Mouse (Mus musculus): ENCODE measurements around the gene Pcyox1. TPM values are rescaled to one million over a fixed set of nuclear protein-coding genes. Genes with fewer than 3 reads are reported as not detected.
"Not testable (repeated sequence)": the region's sequence is repeated elsewhere in the genome, so short reads cannot be mapped to it uniquely, and the experiment has no call there.

Gene Pcyox1
- total RNA-seq, 2 experiments from 2014 or later, result 62.8 to 70.7 TPM

- intact Hi-C loops (cut with DNase I), result loop anchor here (2.0 kb wide), 2 partner anchors 257 to 273 kb away; no protein-coding TSS in a partner anchor
- DNase-seq, result no peak
Measured at GRCm38 (mm10) chr6:86399995-86400394, 3.0 kb upstream of the Pcyox1 start.

GRCm38 (mm10) chr6:86398986-86399385 lies 2.0 kb upstream of the Pcyox1 start:
- intact Hi-C loops (cut with DNase I), result no loop called here
- DNase-seq, result no peak

GRCm38 (mm10) chr6:86397257-86397980 lies 465 bp upstream of the Pcyox1 start:
- DNase-seq, result no peak
- intact Hi-C loops (cut with DNase I), result loop anchor here (2.0 kb wide), 1 partner anchor 27 kb away; the partner anchor contains the start of gene Snrpg

- intact Hi-C loops (cut with DNase I), result loop anchor here (2.0 kb wide), 1 partner anchor 25 kb away; the partner anchor contains the start of gene Snrpg
- DNase-seq, result no peak
Measured at GRCm38 (mm10) chr6:86395969-86396368, 985 bp downstream of the Pcyox1 start.

GRCm38 (mm10) chr6:86395021-86395420 lies 1.9 kb downstream of the Pcyox1 start:
- DNase-seq, result no peak
- intact Hi-C loops (cut with DNase I), result no loop called here

- no peak for DNase-seq
- intact Hi-C loops (cut with DNase I), result no loop called here
Measured at GRCm38 (mm10) chr6:86394078-86394720, 2.8 kb downstream of the Pcyox1 start.

GRCm38 (mm10) chr6:86393187-86393586 lies 3.8 kb downstream of the Pcyox1 start:
- intact Hi-C loops (cut with DNase I), result no loop called here
- no peak for DNase-seq

GRCm38 (mm10) chr6:86391326-86391725 lies 5.6 kb downstream of the Pcyox1 start:
- intact Hi-C loops (cut with DNase I), result no loop called here
- no peak for DNase-seq

- intact Hi-C loops (cut with DNase I), result no loop called here
- DNase-seq, result no peak
Measured at GRCm38 (mm10) chr6:86388461-86388860, 8.5 kb downstream of the Pcyox1 start.

- intact Hi-C loops (cut with DNase I), result no loop called here
Measured at GRCm38 (mm10) chr6:86387313-86387712, 9.6 kb downstream of the Pcyox1 start.

GRCm38 (mm10) chr6:86385362-86386104 lies 11.4 kb downstream of the Pcyox1 start:
- no peak for DNase-seq
- intact Hi-C loops (cut with DNase I), result no loop called here

More at GRCm38 (mm10) chr6:86387313-86387712, 9.6 kb downstream of the Pcyox1 start:
- DNase-seq, result no peak

GRCm38 (mm10) chr6:86384692-86385091 lies 12.3 kb downstream of the Pcyox1 start:
- intact Hi-C loops (cut with DNase I), result no loop called here
- DNase-seq, result no peak

GRCm38 (mm10) chr6:86383370-86383769 lies 13.6 kb downstream of the Pcyox1 start:
- intact Hi-C loops (cut with DNase I), result no loop called here
- no peak for DNase-seq

- intact Hi-C loops (cut with DNase I), result no loop called here
- no peak for DNase-seq
Measured at GRCm38 (mm10) chr6:86382551-86382950, 14.4 kb downstream of the Pcyox1 start.

GRCm38 (mm10) chr6:86380112-86380511 lies 16.8 kb downstream of the Pcyox1 start:
- DNase-seq; intact Hi-C loops (cut with DNase I): not testable (repeated sequence)

- DNase-seq, result no peak
- intact Hi-C loops (cut with DNase I), result no loop called here
Measured at GRCm38 (mm10) chr6:86378341-86378740, 18.6 kb downstream of the Pcyox1 start.

- DNase-seq, result no peak
- intact Hi-C loops (cut with DNase I), result no loop called here
Measured at GRCm38 (mm10) chr6:86373556-86373955, 23.4 kb downstream of the Pcyox1 start.

- no peak for DNase-seq
- intact Hi-C loops (cut with DNase I), result loop anchor here (2.0 kb wide), 1 partner anchor 25 kb away; the partner anchor contains the start of gene Pcyox1
Measured at GRCm38 (mm10) chr6:86371950-86372516, 24.9 kb downstream of the Pcyox1 start.

- DNase-seq, result peak; percentile 97 to 98
- intact Hi-C loops (cut with DNase I), result loop anchor here (2.0 kb wide), 1 partner anchor 25 kb away; the partner anchor contains the start of gene Pcyox1
Measured at GRCm38 (mm10) chr6:86371340-86371911, 25.5 kb downstream of the Pcyox1 start.

- intact Hi-C loops (cut with DNase I), result loop anchor here (2.0 kb wide), 1 partner anchor 26 kb away; the partner anchor contains the start of gene Pcyox1
- DNase-seq, result no peak
Measured at GRCm38 (mm10) chr6:86370764-86371339, 26.1 kb downstream of the Pcyox1 start, which contains the start of gene Snrpg. TSS of gene Snrpg (plus strand) at chr6:86371304.

All from heart, postnatal 10 days (tissue).